Mouse (Mus musculus): ENCODE data around the gene Ccdc85b. TPM values are rescaled to one million over a fixed set of nuclear protein-coding genes. Genes with fewer than 3 reads are reported as not detected.

Ccdc85b gene
- polyA plus RNA-seq (2014; fragmentation: Illumina TruSeq; extraction: RNeasy Lipid Tissue Mini Kit (QIAGEN cat#74804); ENCODE audit: low read depth, low replicate concordance), result 0.81 TPM

DNA sequence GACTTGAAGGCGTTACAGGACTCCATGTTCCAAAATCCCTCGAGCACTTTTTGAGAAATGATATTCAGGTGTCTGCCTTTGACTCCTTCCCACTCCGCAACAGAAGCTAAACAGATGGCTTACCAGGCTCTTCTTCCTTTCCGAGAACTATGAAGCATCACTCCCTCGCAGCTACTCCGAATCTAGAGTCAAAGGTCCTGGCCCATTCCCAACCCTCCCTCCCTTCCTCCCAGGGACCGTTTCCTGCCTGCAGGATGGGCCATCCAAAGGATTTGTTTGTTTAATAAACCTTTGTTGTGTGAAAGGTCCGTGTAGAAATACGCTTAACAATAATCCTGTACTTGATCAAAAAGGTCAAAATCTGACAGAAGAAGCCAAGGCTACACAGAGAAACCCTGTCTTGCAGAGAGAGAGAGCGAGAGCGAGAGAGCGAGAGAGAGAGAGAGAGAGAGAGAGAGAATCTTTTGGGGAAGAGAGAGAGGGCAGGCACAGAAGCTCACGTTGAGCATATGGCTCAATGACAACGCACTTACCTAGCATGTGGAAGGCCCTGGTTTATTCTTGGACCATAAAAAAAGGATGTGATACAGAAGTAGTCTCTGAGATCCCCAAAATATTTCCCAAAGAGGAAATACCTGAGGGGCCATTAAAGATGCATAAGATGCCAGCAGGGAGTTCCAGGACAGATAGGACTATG lies at the start of gene Ccdc85b:
Ccdc85b (minus strand) TSS at position 149 of the 697 bp plus-strand sequence.

GRCm38 (mm10) chr19:5503687-5504086 lies 46.0 kb upstream of the Ccdc85b start, which contains the start of gene 1700020D05Rik:
1700020D05Rik (minus strand) TSS chr19:5503787.

DNA sequence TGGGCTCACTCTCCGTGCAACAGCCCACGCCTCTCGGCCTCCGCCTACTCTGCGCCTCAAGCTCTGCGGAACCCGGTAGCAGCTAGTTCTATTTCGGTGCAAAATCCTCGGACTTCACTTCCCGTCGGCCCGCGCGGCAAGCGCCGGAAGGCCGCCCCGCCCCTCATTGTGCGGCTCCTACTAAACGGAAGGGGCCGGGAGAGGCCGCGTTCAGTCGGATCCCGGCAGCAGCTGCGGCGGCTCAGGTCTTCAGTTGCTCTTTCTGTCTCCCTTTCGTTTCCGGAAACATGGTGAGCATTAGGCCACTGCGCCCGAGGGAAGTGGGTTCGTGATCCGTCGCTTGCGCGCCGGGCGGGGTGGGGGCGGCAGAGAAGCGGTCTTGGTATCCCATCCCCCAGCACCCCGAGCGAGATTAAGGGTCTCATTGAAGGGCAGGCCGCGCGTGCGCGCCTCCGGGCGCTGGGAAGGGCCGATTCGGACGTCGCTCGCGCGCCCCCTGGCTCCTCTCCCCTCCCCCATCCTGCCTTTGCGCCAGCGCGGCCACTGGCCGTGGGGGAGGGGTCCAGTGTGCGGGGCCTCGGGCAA lies 32.7 kb upstream of the Ccdc85b start, which contains the start of gene Cfl1:
Cfl1 (plus strand) TSS at position 143 of the 585 bp plus-strand sequence.

GRCm38 (mm10) chr19:5487768-5488550 lies 30.3 kb upstream of the Ccdc85b start, which contains the start of gene Mus81:
Mus81 (minus strand) TSS chr19:5488402.

DNA sequence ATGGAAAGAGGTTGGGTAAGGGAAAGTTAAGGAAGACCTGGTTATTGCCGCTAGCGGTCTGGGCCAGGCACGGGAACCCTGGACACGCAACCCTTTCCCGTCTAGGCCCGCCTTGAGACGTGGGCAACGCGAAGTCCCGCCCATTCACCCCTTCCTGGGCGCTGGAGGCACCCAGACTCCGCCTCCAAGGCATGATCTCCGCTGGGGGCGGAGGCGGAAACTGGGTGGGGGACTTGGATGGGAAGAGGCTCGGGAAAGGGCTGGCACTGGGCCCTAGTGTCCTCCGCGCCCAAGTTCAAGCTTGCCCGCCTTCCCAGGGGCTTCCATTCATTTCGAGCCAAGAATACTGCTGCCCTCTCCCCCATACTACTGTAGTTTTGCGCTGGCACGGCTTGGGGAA lies 16.0 kb upstream of the Ccdc85b start, which contains the start of gene Efemp2:
Efemp2 (plus strand) TSS at position 235 of the 400 bp plus-strand sequence.

GRCm38 (mm10) chr19:5468374-5468773 lies 10.7 kb upstream of the Ccdc85b start, which contains the start of gene Ctsw:
Ctsw (minus strand) TSS chr19:5468507.

DNA sequence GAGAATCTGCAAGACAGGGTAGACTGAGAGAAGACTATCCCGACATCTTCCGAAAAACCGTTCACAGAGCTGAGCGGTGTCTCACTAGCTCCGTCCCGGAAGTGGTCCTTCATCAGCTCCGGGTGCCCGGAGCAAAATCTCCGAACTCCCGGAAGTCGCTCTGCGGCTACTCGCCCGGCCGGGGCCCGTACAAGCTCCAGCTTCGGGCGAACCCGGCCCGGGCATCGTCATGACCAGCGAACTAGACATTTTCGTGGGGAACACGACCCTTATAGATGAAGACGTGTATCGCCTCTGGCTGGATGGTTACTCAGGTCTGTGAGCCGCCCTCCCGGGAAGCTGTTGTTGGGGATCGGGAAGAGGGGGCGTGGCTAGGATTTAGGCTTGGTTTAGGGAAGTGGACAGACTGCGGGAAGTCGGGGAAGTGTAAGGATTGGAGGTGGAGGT lies 2.8 kb upstream of the Ccdc85b start, which contains the start of gene Fibp:
Fibp (plus strand) TSS at position 151 of the 447 bp plus-strand sequence.

GRCm38 (mm10) chr19:5447515-5448353 lies 10.0 kb downstream of the Ccdc85b start, which contains the start of gene Fosl1:
Fosl1 (plus strand) TSS chr19:5447547.

GRCm38 (mm10) chr19:5424782-5425741 lies 32.6 kb downstream of the Ccdc85b start, which contains the start of the genes Drap1 and AI837181:
Drap1 (minus strand) TSS chr19:5424979.
AI837181 (plus strand) TSS chr19:5425144.

Other genes starting within 250 kb of the Ccdc85b start
- 3.7 TPM for gene Pacs1, start 184.8 kb downstream of the Ccdc85b start, polyA plus RNA-seq (2014; fragmentation: Illumina TruSeq; extraction: RNeasy Lipid Tissue Mini Kit (QIAGEN cat#74804); ENCODE audit: low read depth, low replicate concordance)
- gene Sf3b2, start 162.4 kb downstream of the Ccdc85b start, polyA plus RNA-seq (2014; fragmentation: Illumina TruSeq; extraction: RNeasy Lipid Tissue Mini Kit (QIAGEN cat#74804); ENCODE audit: low read depth, low replicate concordance), result 32.5 TPM
- gene Gal3st3, start 159.6 kb downstream of the Ccdc85b start, polyA plus RNA-seq (2014; fragmentation: Illumina TruSeq; extraction: RNeasy Lipid Tissue Mini Kit (QIAGEN cat#74804); ENCODE audit: low read depth, low replicate concordance), result not detected
- not detected for gene Catsper1, start 122.2 kb downstream of the Ccdc85b start, polyA plus RNA-seq (2014; fragmentation: Illumina TruSeq; extraction: RNeasy Lipid Tissue Mini Kit (QIAGEN cat#74804); ENCODE audit: low read depth, low replicate concordance)
- not detected for gene Cst6, start 108.3 kb downstream of the Ccdc85b start, polyA plus RNA-seq (2014; fragmentation: Illumina TruSeq; extraction: RNeasy Lipid Tissue Mini Kit (QIAGEN cat#74804); ENCODE audit: low read depth, low replicate concordance)
- gene Eif1ad, start 91.2 kb downstream of the Ccdc85b start, polyA plus RNA-seq (2014; fragmentation: Illumina TruSeq; extraction: RNeasy Lipid Tissue Mini Kit (QIAGEN cat#74804); ENCODE audit: low read depth, low replicate concordance), result 13.9 TPM
- gene Banf1, start 90.7 kb downstream of the Ccdc85b start, polyA plus RNA-seq (2014; fragmentation: Illumina TruSeq; extraction: RNeasy Lipid Tissue Mini Kit (QIAGEN cat#74804); ENCODE audit: low read depth, low replicate concordance), result 5.5 TPM
- gene Sart1, start 69.2 kb downstream of the Ccdc85b start, polyA plus RNA-seq (2014; fragmentation: Illumina TruSeq; extraction: RNeasy Lipid Tissue Mini Kit (QIAGEN cat#74804); ENCODE audit: low read depth, low replicate concordance), result 2.4 TPM
- not detected for gene Tsga10ip, start 55.4 kb downstream of the Ccdc85b start, polyA plus RNA-seq (2014; fragmentation: Illumina TruSeq; extraction: RNeasy Lipid Tissue Mini Kit (QIAGEN cat#74804); ENCODE audit: low read depth, low replicate concordance)
- 3.1 TPM for gene Drap1, start 32.9 kb downstream of the Ccdc85b start, polyA plus RNA-seq (2014; fragmentation: Illumina TruSeq; extraction: RNeasy Lipid Tissue Mini Kit (QIAGEN cat#74804); ENCODE audit: low read depth, low replicate concordance)
- gene AI837181, start 32.8 kb downstream of the Ccdc85b start, polyA plus RNA-seq (2014; fragmentation: Illumina TruSeq; extraction: RNeasy Lipid Tissue Mini Kit (QIAGEN cat#74804); ENCODE audit: low read depth, low replicate concordance), result not detected
- gene Fosl1, start 10.3 kb downstream of the Ccdc85b start, polyA plus RNA-seq (2014; fragmentation: Illumina TruSeq; extraction: RNeasy Lipid Tissue Mini Kit (QIAGEN cat#74804); ENCODE audit: low read depth, low replicate concordance), result not detected
- 3.6 TPM for gene Fibp, start 2.7 kb upstream of the Ccdc85b start, polyA plus RNA-seq (2014; fragmentation: Illumina TruSeq; extraction: RNeasy Lipid Tissue Mini Kit (QIAGEN cat#74804); ENCODE audit: low read depth, low replicate concordance)
- not detected for gene Ctsw, start 10.6 kb upstream of the Ccdc85b start, polyA plus RNA-seq (2014; fragmentation: Illumina TruSeq; extraction: RNeasy Lipid Tissue Mini Kit (QIAGEN cat#74804); ENCODE audit: low read depth, low replicate concordance)
- gene Efemp2, start 16.1 kb upstream of the Ccdc85b start, polyA plus RNA-seq (2014; fragmentation: Illumina TruSeq; extraction: RNeasy Lipid Tissue Mini Kit (QIAGEN cat#74804); ENCODE audit: low read depth, low replicate concordance), result not detected
- 0.69 TPM for gene Mus81, start 30.5 kb upstream of the Ccdc85b start, polyA plus RNA-seq (2014; fragmentation: Illumina TruSeq; extraction: RNeasy Lipid Tissue Mini Kit (QIAGEN cat#74804); ENCODE audit: low read depth, low replicate concordance)
- 142 TPM for gene Cfl1, start 32.6 kb upstream of the Ccdc85b start, polyA plus RNA-seq (2014; fragmentation: Illumina TruSeq; extraction: RNeasy Lipid Tissue Mini Kit (QIAGEN cat#74804); ENCODE audit: low read depth, low replicate concordance)
- not detected for gene 1700020D05Rik, start 45.9 kb upstream of the Ccdc85b start, polyA plus RNA-seq (2014; fragmentation: Illumina TruSeq; extraction: RNeasy Lipid Tissue Mini Kit (QIAGEN cat#74804); ENCODE audit: low read depth, low replicate concordance)
- gene Snx32, start 52.6 kb upstream of the Ccdc85b start, polyA plus RNA-seq (2014; fragmentation: Illumina TruSeq; extraction: RNeasy Lipid Tissue Mini Kit (QIAGEN cat#74804); ENCODE audit: low read depth, low replicate concordance), result 0.36 TPM
- 2.4 TPM for gene Ovol1, start 102.8 kb upstream of the Ccdc85b start, polyA plus RNA-seq (2014; fragmentation: Illumina TruSeq; extraction: RNeasy Lipid Tissue Mini Kit (QIAGEN cat#74804); ENCODE audit: low read depth, low replicate concordance)
- not detected for gene Ap5b1, start 110.1 kb upstream of the Ccdc85b start, polyA plus RNA-seq (2014; fragmentation: Illumina TruSeq; extraction: RNeasy Lipid Tissue Mini Kit (QIAGEN cat#74804); ENCODE audit: low read depth, low replicate concordance)
- 2.0 TPM for gene Rnaseh2c, start 144.0 kb upstream of the Ccdc85b start, polyA plus RNA-seq (2014; fragmentation: Illumina TruSeq; extraction: RNeasy Lipid Tissue Mini Kit (QIAGEN cat#74804); ENCODE audit: low read depth, low replicate concordance)
- 18.3 TPM for gene Kat5, start 152.3 kb upstream of the Ccdc85b start, polyA plus RNA-seq (2014; fragmentation: Illumina TruSeq; extraction: RNeasy Lipid Tissue Mini Kit (QIAGEN cat#74804); ENCODE audit: low read depth, low replicate concordance)
- 0.89 TPM for gene Rela, start 179.6 kb upstream of the Ccdc85b start, polyA plus RNA-seq (2014; fragmentation: Illumina TruSeq; extraction: RNeasy Lipid Tissue Mini Kit (QIAGEN cat#74804); ENCODE audit: low read depth, low replicate concordance)
- 0.20 TPM for gene Sipa1, start 205.8 kb upstream of the Ccdc85b start, polyA plus RNA-seq (2014; fragmentation: Illumina TruSeq; extraction: RNeasy Lipid Tissue Mini Kit (QIAGEN cat#74804); ENCODE audit: low read depth, low replicate concordance)
- gene Map3k11, start 230.8 kb upstream of the Ccdc85b start, polyA plus RNA-seq (2014; fragmentation: Illumina TruSeq; extraction: RNeasy Lipid Tissue Mini Kit (QIAGEN cat#74804); ENCODE audit: low read depth, low replicate concordance), result 0.40 TPM
- 0.16 TPM for gene Pcnx3, start 231.0 kb upstream of the Ccdc85b start, polyA plus RNA-seq (2014; fragmentation: Illumina TruSeq; extraction: RNeasy Lipid Tissue Mini Kit (QIAGEN cat#74804); ENCODE audit: low read depth, low replicate concordance)
- not detected for gene Kcnk7, start 246.5 kb upstream of the Ccdc85b start, polyA plus RNA-seq (2014; fragmentation: Illumina TruSeq; extraction: RNeasy Lipid Tissue Mini Kit (QIAGEN cat#74804); ENCODE audit: low read depth, low replicate concordance)

Measured in kidney, adult 10 weeks (tissue).